ENCODE assay signal across 11 mouse cellular contexts in genomic region chr2:164496331-164496730, GRCm38 (mm10). TPM values are rescaled to one million over a fixed set of nuclear protein-coding genes. Genes with fewer than 3 reads are reported as not detected.
A peak's percentile ranks its signal among the peaks of the same experiment; 100 is the strongest.
DNase-seq lines count a peak whose midpoint lies in the region; ATAC-seq lines count a peak whose summit lies in the region.
"Had no signal": no experiment of that assay in that cellular context is flagged by ENCODE, and none has a peak within 500 bp of the region (broad histone marks: within the 10 kb centered on the region; RNA-seq: fewer than 3 reads in every experiment).

No protein-coding gene starts in this region.

- no peak for DNase-seq in limb, embryonic 10.5 days (ENCODE audit: low spot score)
- DNase-seq in cerebellum, postnatal 14 days: no peak
- no peak for DNase-seq in left cerebral cortex, adult 8-10 months (ENCODE audit: low spot score in 2 of 2)
- DNase-seq in spleen, postnatal 10 days (ENCODE audit: low spot score in 2 of 2): no peak
- DNase-seq: kidney, adult 8-10 months; lung, adult 2 months; thymus, adult 2 months had no signal

- no peaks in the 10 kb centered on the region for H3K9me3 ChIP-seq in limb, embryonic 12.5 days
- no peaks in the 10 kb centered on the region for H3K9me3 ChIP-seq in limb, embryonic 10.5 days (replicated peaks)
- H3K9me3 ChIP-seq in midbrain, embryonic 15.5 days: no peaks in the 10 kb centered on the region

- H3K4me1 ChIP-seq in limb, embryonic 12.5 days (replicated peaks): peaks cover 9% of the 10 kb centered on the region
- peaks cover 15% of the 10 kb centered on the region for H3K4me1 ChIP-seq in limb, embryonic 10.5 days
- 0 out of 2 replicates have a peak, but pooled peaks cover 5% of the 10 kb centered on the region for H3K4me1 ChIP-seq in brown adipose tissue, adult 24 weeks (ENCODE audit: control insufficient read depth, insufficient read depth, insufficient read length, low read length)
- H3K4me1 ChIP-seq in midbrain, embryonic 15.5 days: peaks cover 18% of the 10 kb centered on the region

- no peak overlapping the region for H3K4me3 ChIP-seq in limb, embryonic 12.5 days (replicated peaks)
- H3K4me3 ChIP-seq in limb, embryonic 10.5 days: no peak overlapping the region
- peak overlapping the region; percentile 31; the same call in 1 of the 2 replicates for H3K4me3 ChIP-seq in brown adipose tissue, adult 24 weeks (ENCODE audit: insufficient read depth, low read depth, low read length)
- H3K4me3 ChIP-seq in midbrain, embryonic 15.5 days: peak overlapping the region; percentile 66

- H3K27me3 ChIP-seq in limb, embryonic 12.5 days: no peaks in the 10 kb centered on the region
- no peaks in the 10 kb centered on the region for H3K27me3 ChIP-seq in limb, embryonic 10.5 days (ENCODE audit: low read depth, poor library complexity, severe bottlenecking)
- no peaks in the 10 kb centered on the region for H3K27me3 ChIP-seq in midbrain, embryonic 15.5 days (replicated peaks)

- peaks cover 22% of the 10 kb centered on the region for H3K36me3 ChIP-seq in limb, embryonic 12.5 days
- peaks cover 23% of the 10 kb centered on the region for H3K36me3 ChIP-seq in limb, embryonic 10.5 days
- H3K36me3 ChIP-seq in midbrain, embryonic 15.5 days (replicated peaks): peaks cover 11% of the 10 kb centered on the region

- no peak overlapping the region for H3K27ac ChIP-seq in limb, embryonic 12.5 days
- H3K27ac ChIP-seq in limb, embryonic 10.5 days: no peak overlapping the region
- H3K27ac ChIP-seq in brown adipose tissue, adult 24 weeks (replicated peaks; ENCODE audit: low read depth, low read length): no peak overlapping the region
- no peak overlapping the region for H3K27ac ChIP-seq in midbrain, embryonic 15.5 days

- peak overlapping the region; percentile 98; the same call in 1 of the 2 replicates for H3K4me2 ChIP-seq in limb, embryonic 12.5 days
- H3K4me2 ChIP-seq in midbrain, embryonic 15.5 days: peak overlapping the region; percentile 95; the same call in 1 of the 2 replicates

- H3K9ac ChIP-seq in limb, embryonic 12.5 days (replicated peaks): no peak overlapping the region
- H3K9ac ChIP-seq in midbrain, embryonic 15.5 days: no peak overlapping the region

- ATAC-seq in limb, embryonic 12.5 days (ENCODE audit: insufficient number of reproducible peaks, insufficient read depth, low FRiP score, low TSS enrichment, low read depth): no peak
- peak; percentile 58 for ATAC-seq in granulocyte monocyte progenitor cell, adult 5-6 weeks (replicated peaks; ENCODE audit: poor library complexity, severe bottlenecking)
- ATAC-seq in midbrain, embryonic 15.5 days (replicated peaks): no peak

- 58% methylated on average over 1 of the region's 1 CpGs for WGBS in limb, embryonic 12.5 days
- 69% methylated on average over 1 of the region's 1 CpGs for WGBS in limb, embryonic 10.5 days
- WGBS in midbrain, embryonic 15.5 days: 52% methylated on average over 1 of the region's 1 CpGs

RNA-seq across cellular contexts. Expression of gene Pigt, which starts 1.0 kb away (rescaled TPM):
- polyA plus RNA-seq in limb, embryonic 12.5 days (2016; fragmentation: Nextera tagmentation; extraction: Ambion mirVana): 24.9 and 32.7 TPM in 2 replicates
- 35.7 and 37.5 TPM in 2 replicates for polyA plus RNA-seq in limb, embryonic 10.5 days (2016; fragmentation: Nextera tagmentation; extraction: Ambion mirVana)
- 15.7 and 21.6 TPM in 2 replicates for polyA plus RNA-seq in brown adipose tissue, adult 24 weeks (2012; ENCODE audit: insufficient read depth, insufficient read length, missing spikeins)
- total RNA-seq in granulocyte monocyte progenitor cell, adult 5-6 weeks (2014; fragmentation: Nextera tagmentation): 97.1 and 103 TPM in 2 replicates
- 27.2 and 27.5 TPM in 2 replicates for total RNA-seq in granulocyte monocyte progenitor cell, adult 5-6 weeks (2017)
- polyA plus RNA-seq in midbrain, embryonic 15.5 days (2015; fragmentation: Nextera tagmentation; extraction: Ambion mirVana): 97.7 and 101 TPM in 2 replicates
- total RNA-seq in left cerebral cortex, adult 8-10 months (2022): 10 to 100 TPM; 84.0 to 97.2 (median 89.5) TPM

RNA-seq across cellular contexts. Expression of gene Dbndd2, which starts 10.4 kb away (rescaled TPM):
- 1.2 and 1.7 TPM in 2 replicates for polyA plus RNA-seq in limb, embryonic 12.5 days (2016; fragmentation: Nextera tagmentation; extraction: Ambion mirVana)
- 0.70 and 2.1 TPM in 2 replicates for polyA plus RNA-seq in limb, embryonic 10.5 days (2016; fragmentation: Nextera tagmentation; extraction: Ambion mirVana)
- 23.0 and 26.8 TPM in 2 replicates for polyA plus RNA-seq in brown adipose tissue, adult 24 weeks (2012; ENCODE audit: insufficient read depth, insufficient read length, missing spikeins)
- 5.6 TPM in 1 of 2 replicates, not detected in the other for total RNA-seq in granulocyte monocyte progenitor cell, adult 5-6 weeks (2014; fragmentation: Nextera tagmentation)
- total RNA-seq in granulocyte monocyte progenitor cell, adult 5-6 weeks (2017): 0.46 and 0.95 TPM in 2 replicates
- 19.2 and 19.5 TPM in 2 replicates for polyA plus RNA-seq in midbrain, embryonic 15.5 days (2015; fragmentation: Nextera tagmentation; extraction: Ambion mirVana)
- total RNA-seq in left cerebral cortex, adult 8-10 months (2022): 100 to 1,000 TPM; 140 to 155 (median 147) TPM

RNA-seq across cellular contexts. Expression of gene Trp53tg5, which starts 22.8 kb away (rescaled TPM):
- polyA plus RNA-seq in limb, embryonic 12.5 days (2016; fragmentation: Nextera tagmentation; extraction: Ambion mirVana): not detected in 2 replicates
- polyA plus RNA-seq in limb, embryonic 10.5 days (2016; fragmentation: Nextera tagmentation; extraction: Ambion mirVana): not detected in 2 replicates
- polyA plus RNA-seq in brown adipose tissue, adult 24 weeks (2012; ENCODE audit: insufficient read depth, insufficient read length, missing spikeins): not detected in 2 replicates
- total RNA-seq in granulocyte monocyte progenitor cell, adult 5-6 weeks (2014; fragmentation: Nextera tagmentation): not detected in 2 replicates
- total RNA-seq in granulocyte monocyte progenitor cell, adult 5-6 weeks (2017): not detected in 2 replicates
- polyA plus RNA-seq in midbrain, embryonic 15.5 days (2015; fragmentation: Nextera tagmentation; extraction: Ambion mirVana): not detected in 2 replicates
- not detected for total RNA-seq in left cerebral cortex, adult 8-10 months (2022)
- polyA plus RNA-seq: lung, adult 2 months; thymus, adult 2 months had no signal

RNA-seq across cellular contexts. Expression of gene Gm20458, which starts 35.6 kb away (rescaled TPM):
- polyA plus RNA-seq in limb, embryonic 12.5 days (2016; fragmentation: Nextera tagmentation; extraction: Ambion mirVana): 2.3 and 3.4 TPM in 2 replicates
- 2.2 and 3.2 TPM in 2 replicates for polyA plus RNA-seq in limb, embryonic 10.5 days (2016; fragmentation: Nextera tagmentation; extraction: Ambion mirVana)
- 2.4 TPM in 1 of 2 replicates, not detected in the other for polyA plus RNA-seq in brown adipose tissue, adult 24 weeks (2012; ENCODE audit: insufficient read depth, insufficient read length, missing spikeins)
- total RNA-seq in granulocyte monocyte progenitor cell, adult 5-6 weeks (2014; fragmentation: Nextera tagmentation): not detected in 2 replicates
- total RNA-seq in granulocyte monocyte progenitor cell, adult 5-6 weeks (2017): not detected in 2 replicates
- polyA plus RNA-seq in midbrain, embryonic 15.5 days (2015; fragmentation: Nextera tagmentation; extraction: Ambion mirVana): 2.4 and 3.5 TPM in 2 replicates
- 10 to 100 TPM in 1 of 4 experiments, 1 to 10 TPM in 3; 4.4 to 15.6 (median 6.3) TPM for total RNA-seq in left cerebral cortex, adult 8-10 months (2022)

RNA-seq across cellular contexts. Expression of gene Sys1, which starts 39.6 kb away (rescaled TPM):
- polyA plus RNA-seq in limb, embryonic 12.5 days (2016; fragmentation: Nextera tagmentation; extraction: Ambion mirVana): 55.2 and 59.2 TPM in 2 replicates
- polyA plus RNA-seq in limb, embryonic 10.5 days (2016; fragmentation: Nextera tagmentation; extraction: Ambion mirVana): 54.4 and 54.5 TPM in 2 replicates
- 24.4 and 27.2 TPM in 2 replicates for polyA plus RNA-seq in brown adipose tissue, adult 24 weeks (2012; ENCODE audit: insufficient read depth, insufficient read length, missing spikeins)
- total RNA-seq in granulocyte monocyte progenitor cell, adult 5-6 weeks (2014; fragmentation: Nextera tagmentation): 30.4 and 35.3 TPM in 2 replicates
- total RNA-seq in granulocyte monocyte progenitor cell, adult 5-6 weeks (2017): 11.5 and 18.1 TPM in 2 replicates
- polyA plus RNA-seq in midbrain, embryonic 15.5 days (2015; fragmentation: Nextera tagmentation; extraction: Ambion mirVana): 87.9 and 90.5 TPM in 2 replicates
- 10 to 100 TPM; 39.4 to 46.1 (median 40.6) TPM for total RNA-seq in left cerebral cortex, adult 8-10 months (2022)

Comparison
In these comparisons a context has a peak if more than half of its experiments do, and no peak if none do; other contexts are left out.
1. H3K4me3 ChIP-seq: peak in brown adipose tissue, adult 24 weeks (single experiment) and midbrain, embryonic 15.5 days (single experiment); none in limb, embryonic 12.5 days (single experiment) and limb, embryonic 10.5 days (single experiment).